8 mouse cellular contexts compared by ENCODE assay signal in genomic region chr8:12192006-12192405, GRCm38 (mm10).
DNase-seq lines count a peak whose midpoint lies in the region; ATAC-seq and TF ChIP-seq lines count a peak whose summit lies in the region.

No protein-coding gene starts in this region.

- peak; percentile 30 for DNase-seq in adrenal gland, postnatal 14 days
- DNase-seq in adrenal gland, postnatal 25 days: no peak
- peak; percentile 38 for DNase-seq in liver
- no peak for DNase-seq in liver, embryonic 11.5 days (ENCODE audit: low spot score)
- peak; percentile 47 for DNase-seq in embryonic facial prominence, embryonic 10.5 days (ENCODE audit: low spot score)
- no peak for DNase-seq in spleen, postnatal 14 days (ENCODE audit: low spot score in 2 of 2)

- H3K27me3 ChIP-seq in liver, embryonic 11.5 days (replicated peaks; ENCODE audit: control insufficient read depth, insufficient read depth, low read length): no peaks in the 10 kb centered on the region
- H3K27me3 ChIP-seq in embryonic facial prominence, embryonic 10.5 days (replicated peaks; ENCODE audit: low read depth, poor library complexity, severe bottlenecking): peaks cover 7% of the 10 kb centered on the region; the same call in 1 of the 2 replicates
- H3K27me3 ChIP-seq in testis, adult 2 months (ENCODE audit: control insufficient read depth, insufficient read depth, low read length): no peaks in the 10 kb centered on the region
- peaks cover 5% of the 10 kb centered on the region; the same call in 1 of the 2 replicates for H3K27me3 ChIP-seq in heart, embryonic 12.5 days (replicated peaks)

- H3K4me2 ChIP-seq in liver, embryonic 11.5 days: no peak overlapping the region
- H3K4me2 ChIP-seq in heart, embryonic 12.5 days: no peak overlapping the region

- H3K36me3 ChIP-seq in liver, embryonic 11.5 days (ENCODE audit: control insufficient read depth, insufficient read depth, low read length): no peaks in the 10 kb centered on the region
- no peaks in the 10 kb centered on the region for H3K36me3 ChIP-seq in embryonic facial prominence, embryonic 10.5 days (replicated peaks)
- no peaks in the 10 kb centered on the region for H3K36me3 ChIP-seq in testis, adult 2 months (ENCODE audit: control insufficient read depth, insufficient read depth, low read length)
- no peaks in the 10 kb centered on the region for H3K36me3 ChIP-seq in heart, embryonic 12.5 days

- 27% methylated on average over 8 of the region's 8 CpGs for WGBS in liver, embryonic 11.5 days
- WGBS in embryonic facial prominence, embryonic 10.5 days: 29% methylated on average over 8 of the region's 8 CpGs
- WGBS in heart, embryonic 12.5 days: 25% methylated on average over 8 of the region's 8 CpGs

- H3K4me3 ChIP-seq in liver, embryonic 11.5 days (ENCODE audit: low read depth, low read length): no peak overlapping the region
- H3K4me3 ChIP-seq in embryonic facial prominence, embryonic 10.5 days: no peak overlapping the region
- no peak overlapping the region for H3K4me3 ChIP-seq in testis, adult 2 months (ENCODE audit: control insufficient read depth, low read depth, low read length)
- H3K4me3 ChIP-seq in heart, embryonic 12.5 days: no peak overlapping the region

- no peak for TF ChIP-seq POLR2A in testis, adult 2 months (IDR thresholded peaks at IDR 0.05; ENCODE audit: control insufficient read depth, low read depth, low read length)

- H3K27ac ChIP-seq in liver, embryonic 11.5 days (ENCODE audit: low read depth, low read length): no peak overlapping the region
- no peak overlapping the region for H3K27ac ChIP-seq in embryonic facial prominence, embryonic 10.5 days (replicated peaks)
- H3K27ac ChIP-seq in testis, adult 2 months (ENCODE audit: control insufficient read depth, insufficient read depth, low read depth, low read length): no peak overlapping the region
- H3K27ac ChIP-seq in heart, embryonic 12.5 days (ENCODE audit: poor library complexity, severe bottlenecking): no peak overlapping the region

- H3K9ac ChIP-seq in liver, embryonic 11.5 days (ENCODE audit: low read depth, low read length): no peak overlapping the region
- no peak overlapping the region for H3K9ac ChIP-seq in heart, embryonic 12.5 days

- ATAC-seq in liver, embryonic 11.5 days (replicated peaks; ENCODE audit: low FRiP score): no peak
- no peak for ATAC-seq in heart, embryonic 12.5 days (ENCODE audit: insufficient number of reproducible peaks, low FRiP score)

- no peaks in the 10 kb centered on the region for H3K9me3 ChIP-seq in liver, embryonic 11.5 days (ENCODE audit: control insufficient read depth, low read length)
- no peaks in the 10 kb centered on the region for H3K9me3 ChIP-seq in embryonic facial prominence, embryonic 10.5 days
- no peaks in the 10 kb centered on the region for H3K9me3 ChIP-seq in heart, embryonic 12.5 days (replicated peaks)

- H3K4me1 ChIP-seq in liver, embryonic 11.5 days (replicated peaks; ENCODE audit: control insufficient read depth, insufficient read depth, low read length): no peaks in the 10 kb centered on the region
- no peaks in the 10 kb centered on the region for H3K4me1 ChIP-seq in embryonic facial prominence, embryonic 10.5 days
- no peaks in the 10 kb centered on the region for H3K4me1 ChIP-seq in testis, adult 2 months (ENCODE audit: control insufficient read depth, insufficient read depth, low read length)
- H3K4me1 ChIP-seq in heart, embryonic 12.5 days (replicated peaks): no peaks in the 10 kb centered on the region

- TF ChIP-seq CTCF in testis, adult 2 months (IDR thresholded peaks at IDR 0.05; ENCODE audit: control insufficient read depth, insufficient read depth, insufficient replicate concordance, low read depth, low read length): peak; percentile 94

Comparison
In these comparisons a context has a peak if more than half of its experiments do, and no peak if none do; other contexts are left out.
1. DNase-seq: peak in adrenal gland, postnatal 14 days (single experiment), liver (single experiment) and embryonic facial prominence, embryonic 10.5 days (single experiment); none in adrenal gland, postnatal 25 days (single experiment), liver, embryonic 11.5 days (single experiment) and spleen, postnatal 14 days (0 of 2).